Mouse (Mus musculus) monocyte, adult 5-6 weeks (primary cell): ENCODE measurements around the gene Nelfb. TPM values are rescaled to one million over a fixed set of nuclear protein-coding genes. Genes with fewer than 3 reads are reported as not detected.

ENCODE experiments used
- ATAC-seq: fragments of 153-309, 156-312 bp; replicated peaks from 2 replicates; pipeline ENCODE4 v1.8.0; 2017; ENCODE audit warnings: mild to moderate bottlenecking; ENCODE audit not compliant: low TSS enrichment, insufficient number of reproducible peaks, severe bottlenecking, poor library complexity, low FRiP score
- total RNA-seq: library from RNA; stranded (forward); fragments of 200-1000, 200-491, 200-594 nt; gene quantifications from 3 replicates; pipeline ENCODE4 v1.2.3, GENCODE M21; 2017

Gene Nelfb
- total RNA-seq, 1 experiment from 2014 or later: 113 TPM

GRCm38 (mm10) chr2:25234050-25234449 is 22.8 kb upstream of the Nelfb start, which contains the start of gene Slc34a3:
Slc34a3 (minus strand) TSS chr2:25234364.
- no peak for ATAC-seq

- no peak for ATAC-seq
Observed at GRCm38 (mm10) chr2:25233421-25233820, 22.1 kb upstream of the Nelfb start.

- no peak for ATAC-seq
Observed at GRCm38 (mm10) chr2:25231038-25231437, 19.7 kb upstream of the Nelfb start.

- ATAC-seq: no peak
Observed at GRCm38 (mm10) chr2:25230581-25230980, 19.3 kb upstream of the Nelfb start.

GRCm38 (mm10) chr2:25229582-25229981 is 18.3 kb upstream of the Nelfb start:
- no peak for ATAC-seq

GRCm38 (mm10) chr2:25228995-25229530 is 17.8 kb upstream of the Nelfb start:
- ATAC-seq: no peak

GRCm38 (mm10) chr2:25228431-25228889 is 17.2 kb upstream of the Nelfb start:
- ATAC-seq: peak; percentile 50

- no peak for ATAC-seq
Observed at GRCm38 (mm10) chr2:25227406-25227805, 16.1 kb upstream of the Nelfb start.

GRCm38 (mm10) chr2:25226864-25227263 is 15.6 kb upstream of the Nelfb start:
- ATAC-seq: no peak

GRCm38 (mm10) chr2:25225811-25226379 is 14.6 kb upstream of the Nelfb start:
- no peak for ATAC-seq

- ATAC-seq: peak; percentile 88
Observed at GRCm38 (mm10) chr2:25224766-25225752, 13.8 kb upstream of the Nelfb start.

- ATAC-seq: no peak
Observed at GRCm38 (mm10) chr2:25224492-25224765, 13.1 kb upstream of the Nelfb start, which contains the start of gene Tubb4b. Tubb4b (minus strand) TSS chr2:25224702.

GRCm38 (mm10) chr2:25223681-25224491 is 12.6 kb upstream of the Nelfb start:
- ATAC-seq: peak; percentile 1; the same call in 1 of the 2 replicates

GRCm38 (mm10) chr2:25221331-25221772 is 10.1 kb upstream of the Nelfb start:
- no peak for ATAC-seq

GRCm38 (mm10) chr2:25218445-25218844 is 7.2 kb upstream of the Nelfb start, which contains the start of gene Fam166a:
Fam166a (plus strand) TSS chr2:25218745.
- no peak for ATAC-seq

- ATAC-seq: no peak
Observed at GRCm38 (mm10) chr2:25217666-25218065, 6.4 kb upstream of the Nelfb start.

- ATAC-seq: no peak
Observed at GRCm38 (mm10) chr2:25214444-25214843, 3.2 kb upstream of the Nelfb start, which contains the start of gene Stpg3. Stpg3 (minus strand) TSS chr2:25214637.

- no peak for ATAC-seq
Observed at GRCm38 (mm10) chr2:25213266-25213865, 2.1 kb upstream of the Nelfb start.
